Mouse (Mus musculus) gastrocnemius, postnatal 4 days (tissue): ENCODE measurements at regions not wholly inside any gene's neighbourhood (a gene's known extent, or its start where the extent isn't known, plus 50 kb on each side); places are given as distances from the start of the nearest gene placed in this dataset.

Experiments used
- DNase-seq, 2 experiments: peaks; one replicate each; pipeline ENCODE4 v3.0.0; 2021 to 2022; ENCODE audit warnings: low spot score in 2 of 2, mixed read lengths in 2 of 2

DNA sequence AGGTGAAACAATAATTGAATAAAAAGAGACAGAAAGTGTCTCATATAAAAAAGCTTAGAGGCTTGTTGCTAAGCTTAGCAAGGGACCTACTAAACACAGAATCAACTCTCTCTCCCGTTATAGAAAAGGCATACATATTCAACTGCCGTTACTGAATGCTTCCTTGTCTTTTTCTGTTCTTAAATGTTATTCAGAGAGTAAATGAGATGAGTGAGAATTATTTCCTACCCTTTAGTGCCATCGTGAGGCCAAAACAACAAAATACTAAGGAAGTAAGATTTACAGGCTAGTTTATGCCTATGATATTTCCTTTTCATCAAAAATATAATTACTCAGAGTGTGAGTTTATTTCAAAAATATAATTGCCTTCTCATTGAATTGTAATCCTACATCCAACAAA lies 686.6 kb upstream of the 1700008P02Rik start:
- DNase-seq: no peak

DNA sequence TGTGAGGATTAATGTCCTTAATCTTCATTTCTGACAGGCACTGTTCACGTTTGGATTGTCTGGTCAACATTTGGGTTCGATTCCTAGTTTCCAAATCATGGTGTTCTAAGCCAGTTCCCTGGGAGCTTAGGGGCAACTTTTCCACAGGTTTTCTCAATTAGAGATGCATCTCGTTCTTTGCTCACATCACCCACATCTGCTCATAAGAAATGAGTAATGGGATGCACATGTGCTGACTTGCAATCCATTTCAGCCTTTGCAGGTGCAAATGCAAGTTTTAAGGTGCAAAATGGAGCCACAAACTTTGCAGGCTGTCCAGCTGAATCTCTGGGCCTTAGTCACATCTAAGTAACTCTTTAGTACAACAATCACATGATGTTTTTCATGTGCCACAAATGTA lies 678.3 kb upstream of the 1700008P02Rik start:
- no peak for DNase-seq

DNA sequence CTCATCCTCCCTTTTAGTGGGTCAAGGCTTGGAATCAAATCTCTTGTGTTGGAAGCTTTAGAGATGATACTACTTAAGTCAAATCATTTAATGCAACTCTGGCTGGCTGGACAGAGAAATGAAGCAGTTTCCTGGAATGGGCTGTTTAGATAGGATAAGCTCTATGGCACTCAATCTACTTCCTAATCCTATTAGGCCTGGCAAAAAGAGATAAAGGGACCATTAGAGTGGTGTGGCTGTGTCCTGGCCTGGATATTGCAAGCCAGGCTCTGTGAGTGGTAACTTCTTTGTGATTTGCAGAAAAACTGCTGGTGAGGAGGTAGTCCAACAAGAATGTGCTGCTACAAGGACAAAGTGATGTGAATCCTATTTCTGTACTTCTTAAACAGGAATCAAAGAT lies 670.8 kb upstream of the 1700008P02Rik start:
- DNase-seq: no peak

DNA sequence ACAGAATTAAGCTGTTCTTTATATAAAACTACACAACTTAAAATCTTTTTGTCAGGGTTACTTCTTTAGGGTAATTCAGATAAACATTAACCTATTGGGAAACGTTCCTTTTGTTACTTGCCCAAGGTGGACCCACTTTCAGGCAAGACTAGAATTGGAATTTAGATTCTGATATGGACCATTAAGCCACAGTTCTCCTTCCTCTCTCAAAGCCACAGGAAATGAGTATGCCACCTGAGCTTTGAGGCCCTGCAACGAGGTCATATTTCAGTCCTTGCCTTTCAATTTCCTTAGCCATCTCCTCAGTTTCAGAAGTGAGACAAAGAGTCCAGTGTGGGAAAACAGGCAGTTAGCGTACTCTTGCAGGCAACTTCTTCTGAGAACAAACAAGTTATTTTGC lies 637.3 kb upstream of the 1700008P02Rik start:
- no peak for DNase-seq

DNA sequence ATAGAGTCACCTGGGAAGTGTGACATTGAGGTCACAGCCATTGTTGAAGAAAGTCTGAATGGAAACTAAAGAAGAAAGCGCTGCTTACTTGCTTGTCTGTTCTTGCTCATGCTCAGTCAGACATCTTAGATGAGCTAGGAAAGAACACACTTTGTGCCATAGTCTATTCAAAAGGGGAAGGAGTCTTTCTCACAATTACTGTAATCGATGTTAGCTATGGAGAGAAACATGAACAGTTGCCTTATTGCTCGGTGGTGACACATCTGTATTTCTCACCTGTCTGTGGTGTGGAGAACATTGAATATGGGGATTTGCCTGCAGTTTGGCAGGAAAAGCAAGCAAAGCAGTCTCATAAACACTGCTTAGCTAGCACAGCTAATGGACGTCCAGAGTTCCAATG lies 628.1 kb upstream of the 1700008P02Rik start:
- no peak for DNase-seq

DNA sequence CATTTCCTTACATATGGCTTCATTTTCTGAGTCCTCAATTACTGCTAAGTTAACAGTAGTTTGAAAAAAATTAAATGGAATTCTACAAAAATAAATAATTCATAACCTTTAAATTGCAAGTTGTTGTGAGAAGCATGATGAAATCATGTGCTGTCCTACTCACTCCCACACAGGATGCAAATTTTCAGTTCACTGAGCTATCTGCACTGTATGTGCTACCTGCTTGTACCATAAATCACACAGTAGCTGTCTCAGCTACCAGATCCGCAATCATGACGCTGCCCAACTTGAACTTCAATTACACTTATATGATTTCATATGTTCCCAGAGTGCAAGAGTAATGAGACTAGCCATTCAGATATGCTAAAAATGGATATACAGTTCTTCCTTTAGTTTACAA lies 609.5 kb upstream of the 1700008P02Rik start:
- DNase-seq: no peak

DNA sequence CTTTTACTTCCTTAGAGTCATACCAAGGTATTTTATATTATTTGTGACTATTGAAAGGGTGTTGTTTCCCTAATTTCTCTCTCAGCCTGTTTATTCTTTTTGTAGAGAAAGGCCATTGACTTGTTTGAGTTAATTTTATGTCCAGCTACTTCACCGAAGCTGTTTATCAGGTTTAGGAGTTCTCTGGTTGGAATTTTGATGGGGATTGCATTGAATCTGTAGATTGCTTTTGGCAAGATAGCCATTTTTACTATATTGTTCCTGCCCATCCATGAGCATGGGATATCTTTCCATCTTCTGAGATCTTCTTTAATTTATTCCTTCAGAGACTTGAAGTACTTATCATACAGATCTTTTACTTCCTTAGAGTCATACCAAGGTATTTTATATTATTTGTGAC lies 568.3 kb upstream of the 1700008P02Rik start:
- peak in 1 of 2 experiments; percentile 61 for DNase-seq

DNA sequence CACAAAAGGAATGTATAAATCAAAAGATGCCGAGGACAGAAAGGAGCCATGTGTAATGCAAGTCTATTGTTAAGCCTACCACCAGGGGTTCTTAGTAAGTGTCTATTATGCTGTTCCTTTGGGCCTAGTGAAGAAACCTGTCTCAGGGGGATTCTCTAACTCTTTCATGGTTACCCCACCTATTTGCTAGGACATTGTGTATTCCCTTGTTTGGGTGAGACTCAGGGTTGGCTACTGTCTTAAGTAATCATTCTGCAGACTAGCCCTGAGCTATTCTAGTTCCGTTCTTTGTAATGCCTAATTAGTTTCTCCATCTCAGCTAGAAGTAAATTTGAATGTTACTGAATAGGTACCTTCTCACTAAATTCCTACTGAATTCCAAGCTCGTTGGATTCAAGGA lies 546.4 kb upstream of the 1700008P02Rik start:
- no peak for DNase-seq

DNA sequence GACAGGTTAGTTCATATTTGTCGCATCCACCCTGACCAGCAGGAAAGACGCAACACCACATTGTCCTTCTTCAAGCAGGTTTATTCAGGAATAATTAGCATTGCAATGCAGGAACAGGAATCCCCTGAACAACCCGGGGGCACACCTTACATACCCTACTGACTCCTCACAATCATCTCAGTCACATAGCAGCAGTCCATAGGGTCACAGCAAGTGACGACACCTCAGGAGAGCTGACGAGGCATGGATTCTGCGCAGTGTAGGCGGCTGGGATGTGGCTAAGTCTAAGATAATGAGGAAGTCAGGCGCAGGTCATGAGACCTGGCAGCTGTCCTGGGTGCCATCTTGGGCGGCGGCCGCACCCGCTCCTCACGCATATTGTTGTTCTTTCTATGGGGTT lies 518.8 kb upstream of the 1700008P02Rik start:
- no peak for DNase-seq

DNA sequence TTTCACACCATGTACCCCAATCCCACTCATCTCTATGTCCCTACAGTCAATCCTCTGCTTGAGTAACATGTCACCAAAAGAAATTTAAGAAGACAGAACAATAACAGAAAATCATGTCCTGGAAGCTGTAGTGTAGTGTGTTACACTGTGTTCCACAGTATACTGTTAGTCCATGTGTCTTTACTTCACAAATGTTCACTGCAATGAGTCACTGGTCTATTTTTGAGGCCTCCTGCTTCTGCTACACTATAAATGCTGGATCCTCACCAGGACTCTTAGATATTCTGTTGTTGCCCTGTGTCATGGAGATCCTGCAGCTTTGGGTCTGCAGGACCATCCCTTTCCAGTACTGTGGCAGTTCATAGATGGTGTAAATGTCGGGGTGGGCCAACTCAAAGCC lies 514.5 kb upstream of the 1700008P02Rik start:
- no peak for DNase-seq
